Mouse (Mus musculus) forebrain, embryonic 15.5 days (tissue): ENCODE data around the gene Theg. TPM values are rescaled to one million over a fixed set of nuclear protein-coding genes. Genes with fewer than 3 reads are reported as not detected.

Source experiments
- ATAC-seq: fragments of 200-750 bp; cut with Nextera tagmentation; replicated peaks from 2 replicates; pipeline ENCODE4 v1.8.0; 2017; ENCODE audit warnings: mild to moderate bottlenecking, moderate TSS enrichment, moderate library complexity
- H3K27ac ChIP-seq: fragments of 300-500 bp; sonication (generic); replicated peaks from 2 replicates; pipeline ENCODE4 v1.5.1; 2015; ENCODE audit warnings: mild to moderate bottlenecking, inconsistent platforms
- H3K27me3 ChIP-seq: fragments of 300-500 bp; sonication (generic); 2 replicates; pipeline ENCODE4 v1.6.1; 2015; ENCODE audit warnings: inconsistent platforms
- H3K36me3 ChIP-seq: fragments of 300-500 bp; sonication (generic); 2 replicates; pipeline ENCODE4 v1.6.1; 2015; ENCODE audit warnings: mild to moderate bottlenecking, inconsistent platforms
- H3K4me1 ChIP-seq: fragments of 300-500 bp; sonication (generic); 2 replicates; pipeline ENCODE4 v1.6.1; 2015; ENCODE audit warnings: inconsistent platforms
- H3K4me2 ChIP-seq: fragments of 300-500 bp; sonication (generic); replicated peaks from 2 replicates; pipeline ENCODE4 v1.6.1; 2015; ENCODE audit warnings: mild to moderate bottlenecking, inconsistent platforms
- H3K4me3 ChIP-seq: fragments of 300-500 bp; sonication (generic); 2 replicates; pipeline ENCODE4 v1.5.1; 2015; ENCODE audit warnings: mild to moderate bottlenecking, inconsistent platforms
- H3K9ac ChIP-seq: fragments of 300-500 bp; sonication (generic); replicated peaks from 2 replicates; pipeline ENCODE4 v1.6.1; 2015; ENCODE audit warnings: mild to moderate bottlenecking, inconsistent platforms
- H3K9me3 ChIP-seq: fragments of 300-500 bp; sonication (generic); 2 replicates; pipeline ENCODE4 v1.6.1; 2016; ENCODE audit warnings: inconsistent platforms
- WGBS: fragments of 180-500 bp; shearing (Covaris S2); methylation state at CpG from one replicate; pipeline ENCODE4 v1.1.7; 2015; ENCODE audit warnings: mixed read lengths; 5-methylcytosine and 5-hydroxymethylcytosine counted together
- polyA plus RNA-seq: library from polyadenylated mRNA; unstranded; fragments of >200 nt; fragmentation: Nextera tagmentation; extraction: Ambion mirVana; gene quantifications from 2 replicates; pipeline ENCODE4 v1.2.1, GENCODE M21; 2015

Gene Theg
- polyA plus RNA-seq, 1 experiment from 2014 or later, result not detected

- Histone ChIP-seq H3K4me3 (no peak overlapping the region), H3K9me3 (no peaks in the 10 kb centered on the region), H3K4me2 (no peak overlapping the region), H3K4me1 (no peaks in the 10 kb centered on the region), H3K27ac (no peak overlapping the region), H3K36me3 (no peaks in the 10 kb centered on the region), H3K9ac (no peak overlapping the region), H3K27me3 (no peaks in the 10 kb centered on the region)
- no peak for ATAC-seq
- 79% methylated on average over 6 of the region's 6 CpGs for WGBS
Observed at GRCm38 (mm10) chr10:79575754-79576153, 11.4 kb downstream of the Theg start.

- Histone ChIP-seq H3K27ac (no peak overlapping the region), H3K4me1 (no peaks in the 10 kb centered on the region), H3K36me3 (no peaks in the 10 kb centered on the region), H3K9ac (no peak overlapping the region), H3K4me2 (no peak overlapping the region), H3K27me3 (no peaks in the 10 kb centered on the region), H3K9me3 (no peaks in the 10 kb centered on the region), H3K4me3 (no peak overlapping the region)
- WGBS, result 90% methylated on average over 6 of the region's 6 CpGs
- ATAC-seq, result no peak
Observed at GRCm38 (mm10) chr10:79574796-79575195, 12.3 kb downstream of the Theg start.

GRCm38 (mm10) chr10:79574350-79574749 lies 12.8 kb downstream of the Theg start:
- Histone ChIP-seq H3K27ac (no peak overlapping the region), H3K4me2 (no peak overlapping the region), H3K9me3 (no peaks in the 10 kb centered on the region), H3K36me3 (no peaks in the 10 kb centered on the region), H3K9ac (no peak overlapping the region), H3K4me1 (no peaks in the 10 kb centered on the region), H3K27me3 (no peaks in the 10 kb centered on the region), H3K4me3 (no peak overlapping the region)
- 89% methylated on average over 8 of the region's 8 CpGs for WGBS
- no peak for ATAC-seq

- WGBS, result 88% methylated on average over 6 of the region's 6 CpGs
- no peak overlapping the region for H3K4me3 ChIP-seq
- no peak overlapping the region for H3K9ac ChIP-seq
Observed at GRCm38 (mm10) chr10:79573611-79574010, 13.5 kb downstream of the Theg start.

GRCm38 (mm10) chr10:79571314-79571713 lies 15.8 kb downstream of the Theg start:
- Histone ChIP-seq H3K4me1 (no peaks in the 10 kb centered on the region), H3K4me2 (no peak overlapping the region), H3K36me3 (no peaks in the 10 kb centered on the region), H3K9me3 (no peaks in the 10 kb centered on the region), H3K27ac (no peak overlapping the region), H3K9ac (no peak overlapping the region), H3K4me3 (no peak overlapping the region), H3K27me3 (no peaks in the 10 kb centered on the region)
- ATAC-seq, result no peak
- WGBS, result 97% methylated on average over 2 of the region's 2 CpGs

More at GRCm38 (mm10) chr10:79573611-79574010, 13.5 kb downstream of the Theg start:
- no peak overlapping the region for H3K27ac ChIP-seq
- no peaks in the 10 kb centered on the region for H3K4me1 ChIP-seq
- H3K27me3 ChIP-seq, result no peaks in the 10 kb centered on the region
- no peaks in the 10 kb centered on the region for H3K36me3 ChIP-seq
- H3K9me3 ChIP-seq, result no peaks in the 10 kb centered on the region
- H3K4me2 ChIP-seq, result no peak overlapping the region
- no peak for ATAC-seq

GRCm38 (mm10) chr10:79569921-79570320 lies 17.2 kb downstream of the Theg start:
- H3K27me3 ChIP-seq, result no peaks in the 10 kb centered on the region
- H3K27ac ChIP-seq, result no peak overlapping the region

GRCm38 (mm10) chr10:79559716-79560115 lies 27.4 kb downstream of the Theg start:
- Histone ChIP-seq H3K9ac (no peak overlapping the region), H3K9me3 (no peaks in the 10 kb centered on the region), H3K36me3 (no peaks in the 10 kb centered on the region), H3K27ac (no peak overlapping the region), H3K4me1 (peaks cover 6% of the 10 kb centered on the region; the same call in 1 of the 2 replicates), H3K4me2 (no peak overlapping the region), H3K27me3 (no peaks in the 10 kb centered on the region), H3K4me3 (no peak overlapping the region)
- WGBS, result 85% methylated on average over 2 of the region's 2 CpGs
- ATAC-seq, result no peak

More at GRCm38 (mm10) chr10:79569921-79570320, 17.2 kb downstream of the Theg start:
- Histone ChIP-seq H3K4me2 (no peak overlapping the region), H3K4me1 (no peaks in the 10 kb centered on the region), H3K4me3 (no peak overlapping the region), H3K9ac (no peak overlapping the region), H3K9me3 (no peaks in the 10 kb centered on the region), H3K36me3 (no peaks in the 10 kb centered on the region)
- 86% methylated on average over 5 of the region's 5 CpGs for WGBS
- no peak for ATAC-seq

- WGBS, result 97% methylated on average over 5 of the region's 5 CpGs
- H3K4me2 ChIP-seq, result no peak overlapping the region
- no peaks in the 10 kb centered on the region for H3K27me3 ChIP-seq
- H3K36me3 ChIP-seq, result no peaks in the 10 kb centered on the region
- no peaks in the 10 kb centered on the region for H3K9me3 ChIP-seq
- H3K27ac ChIP-seq, result no peak overlapping the region
- H3K4me1 ChIP-seq, result peaks cover 23% of the 10 kb centered on the region
- H3K9ac ChIP-seq, result no peak overlapping the region
- no peak overlapping the region for H3K4me3 ChIP-seq
- ATAC-seq, result no peak
Observed at GRCm38 (mm10) chr10:79557496-79557895, 29.6 kb downstream of the Theg start.

- ATAC-seq, result no peak
- no peak overlapping the region for H3K4me3 ChIP-seq
- peaks cover 27% of the 10 kb centered on the region for H3K4me1 ChIP-seq
- H3K9ac ChIP-seq, result no peak overlapping the region
- no peak overlapping the region for H3K27ac ChIP-seq
- no peak overlapping the region for H3K4me2 ChIP-seq
- no peaks in the 10 kb centered on the region for H3K27me3 ChIP-seq
- WGBS, result 94% methylated on average over 5 of the region's 5 CpGs
- no peaks in the 10 kb centered on the region for H3K36me3 ChIP-seq
- no peaks in the 10 kb centered on the region for H3K9me3 ChIP-seq
Observed at GRCm38 (mm10) chr10:79556951-79557350, 30.2 kb downstream of the Theg start.

GRCm38 (mm10) chr10:79555238-79555724 lies 31.9 kb downstream of the Theg start:
- Histone ChIP-seq H3K4me3 (peak overlapping the region; percentile 90), H3K4me2 (peak overlapping the region; percentile 80), H3K27ac (no peak overlapping the region), H3K36me3 (no peaks in the 10 kb centered on the region), H3K9ac (peak overlapping the region; percentile 89), H3K27me3 (no peaks in the 10 kb centered on the region), H3K9me3 (no peaks in the 10 kb centered on the region), H3K4me1 (peaks cover 27% of the 10 kb centered on the region)
- ATAC-seq, result peak; percentile 31
- 20% methylated on average over 7 of the region's 7 CpGs for WGBS

- Histone ChIP-seq H3K4me3 (peak within 1 kb of the TSS; percentile 90), H3K9me3 (no peaks in the 10 kb centered on the region), H3K9ac (peak within 1 kb of the TSS; percentile 89), H3K27ac (peak within 1 kb of the TSS; percentile 68), H3K4me2 (peak within 1 kb of the TSS; percentile 80), H3K4me1 (peaks cover 27% of the 10 kb centered on the region), H3K36me3 (peaks cover 4% of the 10 kb centered on the region), H3K27me3 (no peaks in the 10 kb centered on the region)
- ATAC-seq, result peak; percentile 83
- WGBS, result under 1% methylated on average over 98 of the region's 108 CpGs
Observed at GRCm38 (mm10) chr10:79554330-79555237, 32.5 kb downstream of the Theg start, which contains the start of gene Mier2. Mier2 (minus strand) TSS chr10:79555199.

GRCm38 (mm10) chr10:79553691-79554090 lies 33.4 kb downstream of the Theg start:
- Histone ChIP-seq H3K4me3 (peak overlapping the region; percentile 90), H3K9ac (peak overlapping the region; percentile 89), H3K27ac (no peak overlapping the region), H3K4me2 (peak overlapping the region; percentile 80), H3K9me3 (no peaks in the 10 kb centered on the region), H3K27me3 (no peaks in the 10 kb centered on the region), H3K36me3 (peaks cover 13% of the 10 kb centered on the region), H3K4me1 (peaks cover 27% of the 10 kb centered on the region)
- no peak for ATAC-seq
- WGBS, result 41% methylated on average over 10 of the region's 10 CpGs
